Mouse (Mus musculus): ENCODE measurements at regions not wholly inside any gene's neighbourhood (a gene's known extent, or its start where the extent isn't known, plus 50 kb on each side); places are given as distances from the start of the nearest gene placed in this dataset.
A peak's percentile ranks its signal among the peaks of the same experiment; 100 is the strongest.

DNA sequence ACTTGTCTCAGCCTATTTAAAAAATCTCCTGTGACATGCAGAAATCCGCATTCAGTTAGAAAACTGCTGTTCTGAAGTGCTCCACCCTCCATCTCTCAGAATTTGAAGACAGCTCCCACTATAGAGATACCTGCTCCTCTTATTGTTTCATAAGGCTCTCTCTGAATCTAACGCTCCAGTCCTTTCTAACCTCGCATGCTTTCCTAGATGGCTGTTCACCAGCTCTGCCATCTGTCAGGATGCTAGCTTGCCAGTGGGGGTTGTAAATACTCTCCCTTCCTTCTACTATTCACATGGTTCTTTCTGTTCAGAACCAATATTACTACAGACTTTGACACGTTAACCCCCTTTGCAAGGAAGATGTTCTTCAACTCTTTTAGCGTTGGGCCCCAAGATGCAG, 123.3 kb upstream of the Gm10801 start:
- peak; percentile 80 to 83 for DNase-seq

DNA sequence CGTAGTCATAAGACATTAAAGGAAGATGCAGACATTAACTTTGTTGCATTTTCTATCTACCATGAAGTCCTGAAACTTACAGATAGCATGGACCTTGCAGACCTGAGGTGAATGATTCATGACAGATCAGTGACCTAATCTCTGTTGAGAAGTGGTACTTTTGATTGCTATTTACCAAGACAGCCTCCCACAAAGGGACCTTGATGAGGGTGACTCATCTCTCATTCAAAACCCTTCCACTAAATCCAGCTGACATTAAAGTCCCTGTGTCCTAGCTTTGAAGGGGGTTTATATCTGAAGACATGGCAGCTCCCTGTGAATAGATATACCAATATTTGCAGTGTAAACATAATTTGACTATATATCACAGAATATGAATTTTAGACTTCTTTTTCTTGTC, 96.2 kb upstream of the Gm10801 start:
- DNase-seq, result no peak

Data from cerebellum, postnatal 10 days (tissue).